Mouse (Mus musculus): ENCODE measurements around the gene Akt3.

The Akt3 gene

DNA sequence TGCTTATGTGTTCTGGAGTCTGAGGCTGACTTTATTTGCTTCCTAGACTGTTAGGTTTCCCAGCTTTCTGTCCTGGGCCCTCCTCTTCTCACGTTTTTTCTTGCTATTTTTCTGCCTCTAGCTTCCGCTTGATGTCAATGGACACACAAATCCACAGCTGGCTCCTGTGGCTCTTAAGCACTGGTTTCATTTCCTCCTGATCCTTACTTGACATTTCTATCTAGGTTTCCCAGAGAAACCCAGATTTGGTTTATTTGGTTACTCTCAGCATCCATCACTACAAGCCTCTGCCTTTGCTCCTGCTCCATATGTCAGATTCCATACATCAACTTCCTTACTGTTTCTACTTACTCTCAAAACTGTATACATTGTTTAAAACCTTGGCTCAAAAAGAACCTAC lies 211.0 kb downstream of the Akt3 start:
- DNase-seq = no peak

GRCm38 (mm10) chr1:177045885-177046284 lies 212.1 kb downstream of the Akt3 start:
- peak; percentile 15 for DNase-seq

DNA sequence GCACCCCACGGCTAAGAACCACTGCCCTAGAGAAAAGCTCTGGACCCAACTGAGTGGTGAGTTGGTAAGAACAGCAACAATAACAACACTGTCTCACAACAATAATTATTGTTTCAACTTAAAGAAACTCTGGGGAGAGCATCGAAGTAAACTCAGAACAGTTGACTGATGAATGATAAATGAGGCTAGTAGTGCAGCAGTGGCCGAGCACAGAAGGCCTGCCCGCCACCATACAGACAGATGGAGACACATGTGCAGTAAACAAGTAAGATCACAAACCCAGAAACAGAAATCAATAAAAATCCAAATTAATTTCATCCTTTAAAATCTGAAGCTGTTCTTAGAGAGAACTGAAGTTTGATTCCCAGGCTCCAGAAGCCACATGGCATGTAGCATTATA lies 217.9 kb downstream of the Akt3 start:
- DNase-seq = no peak

DNA sequence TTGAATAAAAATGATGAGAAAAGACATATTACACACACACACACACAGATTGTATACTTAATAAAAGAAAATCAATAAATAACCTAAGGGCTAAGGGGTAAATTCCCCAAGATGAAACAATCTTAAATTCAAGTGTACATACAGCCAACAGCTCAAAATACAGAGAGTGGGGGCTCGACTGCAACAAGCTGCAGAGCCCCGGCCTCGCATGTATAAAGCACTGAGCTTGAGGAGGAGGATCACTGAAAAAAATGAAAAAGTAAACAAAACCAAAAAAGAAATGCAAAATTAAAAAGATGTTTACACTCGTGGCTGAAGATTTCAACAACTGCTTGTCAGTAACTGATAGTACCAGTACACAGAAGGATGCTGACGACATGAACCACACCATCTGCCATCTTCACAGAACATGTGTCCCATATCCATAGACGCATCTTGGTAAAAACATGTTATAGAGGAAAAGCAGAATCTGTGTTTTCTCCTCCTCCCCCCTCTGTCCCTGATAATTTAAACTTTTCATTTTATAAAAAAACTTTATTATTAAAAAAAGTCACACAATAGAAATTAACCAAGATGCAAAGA lies 218.8 kb downstream of the Akt3 start:
- no peak for DNase-seq

DNA sequence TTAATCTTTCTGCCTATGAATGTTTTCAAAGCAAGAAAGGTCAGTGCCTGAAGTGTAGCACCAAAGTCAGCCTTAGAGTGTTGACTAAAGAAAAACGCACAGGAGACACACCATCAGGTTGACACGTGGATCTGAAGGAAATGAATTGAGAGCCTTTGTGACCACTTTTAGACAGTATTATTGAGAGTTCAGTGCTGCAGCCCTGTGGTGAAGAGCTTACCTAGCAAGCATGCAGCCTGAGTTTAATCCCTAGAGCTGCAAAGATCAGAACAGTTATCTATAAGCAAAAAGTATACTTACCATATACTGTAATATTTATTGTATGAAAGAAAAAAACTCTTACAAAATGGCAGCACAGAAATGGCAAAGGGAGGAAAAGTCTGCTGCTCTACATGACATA lies 219.6 kb downstream of the Akt3 start:
- no peak for DNase-seq

- DNase-seq = no peak
These were observed 222.5 kb downstream of the Akt3 start for GRCm38 (mm10) chr1:177035460-177035859.

DNA sequence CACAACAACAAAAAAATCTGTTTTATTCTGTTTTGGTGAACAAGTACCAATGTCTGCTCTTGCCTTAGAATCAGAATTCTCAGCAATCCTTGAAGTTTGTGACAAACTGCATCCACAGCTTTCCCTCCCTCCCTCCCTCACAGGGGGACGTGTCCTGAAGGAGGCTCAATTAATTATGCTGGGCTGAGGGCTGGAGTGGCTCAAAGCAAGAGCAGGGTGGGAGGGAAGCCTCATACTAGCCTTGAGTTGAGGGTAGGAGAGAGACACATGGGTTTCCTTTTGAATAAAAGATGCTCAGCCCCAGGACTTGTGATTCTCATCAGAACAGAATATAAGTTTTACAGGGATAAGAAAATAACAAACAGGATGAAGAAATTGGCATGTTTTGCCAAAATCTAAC lies 225.8 kb downstream of the Akt3 start:
- DNase-seq = no peak

GRCm38 (mm10) chr1:177031196-177031595 lies 226.8 kb downstream of the Akt3 start:
- DNase-seq = no peak

- no peak for DNase-seq
These were observed 227.3 kb downstream of the Akt3 start for GRCm38 (mm10) chr1:177030669-177031068.

GRCm38 (mm10) chr1:177029032-177029431 lies 229.0 kb downstream of the Akt3 start:
- DNase-seq = no peak

GRCm38 (mm10) chr1:177027706-177028105 lies 230.3 kb downstream of the Akt3 start:
- DNase-seq = no peak

DNA sequence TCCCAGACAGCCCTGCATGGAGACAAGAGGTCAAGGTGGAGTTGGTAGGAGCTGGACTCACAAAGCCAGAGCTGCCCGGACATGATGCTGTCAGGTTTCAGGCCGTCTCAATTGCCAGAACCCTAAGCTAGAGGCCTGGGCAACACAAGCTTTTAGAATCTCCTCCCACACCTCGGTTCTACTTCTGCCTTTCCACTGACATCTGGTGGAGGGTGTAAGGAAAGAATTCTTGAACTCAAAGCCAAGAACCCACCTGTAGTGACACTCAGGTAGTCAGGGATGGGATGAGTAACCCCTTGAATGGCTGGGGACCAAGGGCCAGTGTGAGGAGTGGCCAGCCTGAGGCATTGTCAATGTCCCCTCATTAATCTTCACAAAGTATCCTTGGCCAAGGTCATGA lies 235.3 kb downstream of the Akt3 start:
- DNase-seq = no peak

GRCm38 (mm10) chr1:177019668-177020067 lies 238.3 kb downstream of the Akt3 start:
- DNase-seq = no peak

- no peak for DNase-seq
These were observed 239.3 kb downstream of the Akt3 start for GRCm38 (mm10) chr1:177018750-177019149.

DNA sequence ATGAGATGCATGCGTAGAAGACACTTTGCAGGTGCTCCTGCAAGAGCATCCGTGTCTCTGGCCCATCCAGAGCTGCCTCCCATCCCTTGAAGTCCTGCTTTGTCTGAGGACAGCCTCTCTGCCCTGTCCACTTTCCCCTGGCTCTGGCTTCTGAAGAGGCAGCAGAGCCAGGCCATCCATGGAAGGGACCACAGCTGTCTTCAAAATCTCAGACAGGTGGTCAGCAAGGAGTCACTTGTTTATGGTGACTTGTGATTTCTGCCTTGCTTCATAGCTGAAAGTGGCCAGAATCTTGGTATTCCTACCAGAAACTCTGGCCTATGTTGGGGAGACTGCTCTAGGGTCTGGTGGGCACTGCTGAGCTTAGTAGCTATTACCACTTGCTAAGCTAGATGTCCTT lies 241.3 kb downstream of the Akt3 start:
- no peak for DNase-seq

DNA sequence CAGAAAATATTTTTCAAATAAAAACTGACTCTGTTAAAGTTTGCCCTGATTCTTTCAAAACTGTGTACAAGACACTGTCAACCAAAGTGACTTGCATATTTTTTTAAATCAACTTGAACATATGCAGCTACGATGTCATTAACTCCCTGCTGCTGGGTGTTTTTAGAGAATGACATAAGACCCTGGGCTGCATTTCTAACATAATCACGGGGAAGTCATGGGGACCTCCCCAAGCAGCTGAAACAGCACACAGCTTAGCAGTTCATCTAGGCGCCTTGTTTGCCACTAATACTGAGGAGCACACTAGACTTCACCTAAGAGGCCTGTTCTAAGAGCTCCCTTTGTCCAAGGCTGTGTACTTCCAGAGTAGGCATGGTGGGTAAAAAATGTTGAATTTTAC lies 242.1 kb downstream of the Akt3 start:
- no peak for DNase-seq

DNA sequence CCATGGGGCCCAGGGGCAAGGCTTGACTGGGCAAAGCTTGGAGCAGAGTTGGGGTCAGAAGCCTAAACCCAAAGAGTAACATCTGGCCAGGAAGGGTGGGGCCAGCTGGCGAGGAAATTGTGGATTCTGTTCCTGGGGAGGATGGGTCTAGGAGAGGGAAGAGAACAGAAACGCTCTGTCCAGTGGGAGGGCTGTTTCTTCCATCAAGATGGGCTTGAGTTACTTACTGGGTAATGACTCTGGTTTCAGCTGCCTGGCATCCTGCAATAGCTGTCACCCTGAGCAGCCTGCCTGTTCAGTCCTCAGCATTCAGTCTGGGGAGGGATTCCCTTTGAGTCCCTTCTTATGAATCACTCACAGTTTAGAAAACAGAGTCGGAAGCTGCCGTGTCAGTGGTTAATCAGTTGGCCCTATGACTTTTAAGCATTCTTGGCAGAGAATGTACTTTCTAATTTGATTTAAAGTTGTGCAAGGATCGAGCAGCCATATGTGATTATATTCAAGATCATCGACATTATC lies 243.0 kb downstream of the Akt3 start:
- DNase-seq = no peak

- no peak for DNase-seq
These were observed 243.7 kb downstream of the Akt3 start for GRCm38 (mm10) chr1:177014346-177014745.

DNA sequence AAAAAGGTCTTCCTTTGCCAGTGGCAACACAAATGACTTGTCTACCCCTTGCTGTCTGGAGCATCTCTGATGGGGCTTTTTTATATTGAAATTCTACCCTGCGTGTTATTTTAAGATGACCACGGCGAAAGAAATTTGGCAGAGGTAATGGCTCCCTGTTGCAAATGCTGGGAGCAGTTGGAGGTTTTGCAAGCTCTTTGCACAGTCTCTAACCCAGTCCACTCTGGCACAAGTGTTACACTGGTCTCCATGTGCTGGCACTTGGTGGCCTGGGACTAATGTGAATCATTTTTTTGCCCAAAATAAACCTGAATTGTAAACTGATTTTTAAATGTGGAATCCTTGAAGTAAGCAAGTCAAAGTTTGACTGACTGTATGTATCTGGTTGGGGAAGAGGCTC lies 244.2 kb downstream of the Akt3 start:
- no peak for DNase-seq

- no peak for DNase-seq
These were observed 244.7 kb downstream of the Akt3 start for GRCm38 (mm10) chr1:177013313-177013712.

DNA sequence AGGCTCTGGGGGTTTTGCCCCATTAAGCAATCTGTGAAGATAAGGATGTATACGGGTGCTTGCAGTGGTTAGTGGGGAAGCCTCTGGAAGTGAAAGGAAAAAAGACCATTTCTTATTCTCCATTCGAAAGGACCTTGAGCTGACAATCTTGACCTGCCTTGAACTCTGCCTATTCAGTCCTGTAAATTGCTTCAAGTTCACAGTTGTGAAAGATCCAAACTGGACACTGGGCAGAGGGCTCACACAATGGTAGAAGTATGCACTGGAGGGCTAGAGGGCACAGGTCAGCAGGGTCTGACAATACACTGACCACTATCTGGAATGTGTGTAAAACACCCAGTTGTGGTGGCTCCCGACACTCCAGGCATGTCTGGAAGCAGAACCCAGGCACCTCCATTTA lies 245.2 kb downstream of the Akt3 start:
- DNase-seq = no peak

- DNase-seq = no peak
These were observed 246.3 kb downstream of the Akt3 start for GRCm38 (mm10) chr1:177011688-177012087.

- no peak for DNase-seq
These were observed 247.2 kb downstream of the Akt3 start for GRCm38 (mm10) chr1:177010607-177011302.

- DNase-seq = no peak
These were observed 248.0 kb downstream of the Akt3 start for GRCm38 (mm10) chr1:177010041-177010440.

DNA sequence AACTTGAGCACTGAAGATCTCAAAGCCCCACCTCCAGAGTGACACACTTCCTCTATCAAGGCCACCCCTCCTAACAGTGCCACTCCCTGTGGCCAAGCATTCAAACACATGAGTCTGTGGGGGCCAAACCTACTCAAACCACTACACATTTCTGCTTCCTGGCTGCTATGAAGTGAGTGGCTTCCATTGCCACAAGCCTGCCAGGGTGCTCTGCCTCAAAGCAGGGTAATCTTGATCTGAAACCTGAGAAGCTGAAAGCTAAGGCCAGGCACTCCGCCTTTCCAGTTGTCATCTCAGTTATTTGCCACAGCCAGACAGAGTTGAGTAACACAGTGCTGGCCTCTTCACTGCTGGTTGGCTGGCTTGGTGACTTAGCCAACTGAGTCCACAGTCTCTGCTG lies 249.2 kb downstream of the Akt3 start:
- DNase-seq = no peak

Data from liver (tissue).